Mouse (Mus musculus) kidney, adult 8-10 months (tissue): ENCODE data around the gene Card10.

Experiments used
- DNase-seq, 2 experiments: peaks; one replicate each; pipeline ENCODE4 v3.0.0; 2022

The Card10 gene

GRCm38 (mm10) chr15:78801571-78801970 is 1.3 kb downstream of the Card10 start:
- no peak for DNase-seq

GRCm38 (mm10) chr15:78799029-78799428 is 3.8 kb downstream of the Card10 start:
- no peak for DNase-seq

GRCm38 (mm10) chr15:78797060-78797329 is 5.8 kb downstream of the Card10 start:
- no peak for DNase-seq

GRCm38 (mm10) chr15:78796196-78797059 is 6.4 kb downstream of the Card10 start:
- peak; percentile 72 to 80 for DNase-seq

GRCm38 (mm10) chr15:78790990-78791389 is 11.9 kb downstream of the Card10 start:
- no peak for DNase-seq

GRCm38 (mm10) chr15:78790451-78790850 is 12.4 kb downstream of the Card10 start:
- peak; percentile 94 to 95 for DNase-seq

GRCm38 (mm10) chr15:78789721-78790323 is 13.0 kb downstream of the Card10 start:
- no peak for DNase-seq

GRCm38 (mm10) chr15:78788042-78788441 is 14.8 kb downstream of the Card10 start:
- peak in 1 of 2 experiments; percentile 27 for DNase-seq

GRCm38 (mm10) chr15:78787287-78787856 is 15.5 kb downstream of the Card10 start:
- DNase-seq = peak; percentile 49 to 71

GRCm38 (mm10) chr15:78786411-78786818 is 16.4 kb downstream of the Card10 start:
- no peak for DNase-seq

- DNase-seq = peak; percentile 63 to 79
These were observed 16.9 kb downstream of the Card10 start for GRCm38 (mm10) chr15:78785961-78786360.

GRCm38 (mm10) chr15:78785258-78785657 is 17.6 kb downstream of the Card10 start:
- no peak for DNase-seq

- no peak for DNase-seq
These were observed 18.3 kb downstream of the Card10 start for GRCm38 (mm10) chr15:78784520-78784919.

- DNase-seq = no peak
These were observed 20.3 kb downstream of the Card10 start for GRCm38 (mm10) chr15:78782348-78783103.

- peak; percentile 77 to 82 for DNase-seq
These were observed 21.9 kb downstream of the Card10 start for GRCm38 (mm10) chr15:78780908-78781307.

- DNase-seq = no peak
These were observed 22.5 kb downstream of the Card10 start for GRCm38 (mm10) chr15:78780359-78780758.

- DNase-seq = no peak
These were observed 23.2 kb downstream of the Card10 start for GRCm38 (mm10) chr15:78779690-78780089.

- peak in 1 of 2 experiments; percentile 32 for DNase-seq
These were observed 23.6 kb downstream of the Card10 start for GRCm38 (mm10) chr15:78779253-78779652.

- peak; percentile 96 to 97 for DNase-seq
These were observed 24.6 kb downstream of the Card10 start for GRCm38 (mm10) chr15:78778077-78778870.

- peak; percentile 67 to 75 for DNase-seq
These were observed 29.5 kb downstream of the Card10 start, which contains the start of gene Mfng for GRCm38 (mm10) chr15:78773290-78773729. Gene Mfng, minus strand, starts transcription at chr15:78773475.

GRCm38 (mm10) chr15:78772856-78773255 is 30.0 kb downstream of the Card10 start:
- DNase-seq = no peak

GRCm38 (mm10) chr15:78772368-78772763 is 30.5 kb downstream of the Card10 start:
- peak in 1 of 2 experiments; percentile 31 for DNase-seq
